Mouse (Mus musculus): ENCODE data around the gene Tmem253. TPM values are rescaled to one million over a fixed set of nuclear protein-coding genes. Genes with fewer than 3 reads are reported as not detected.
"Not testable (repeated sequence)": the region's sequence is repeated elsewhere in the genome, so short reads cannot be mapped to it uniquely, and the experiment has no call there.

Gene Tmem253
- total and polyA plus RNA-seq, 2 experiments from 2014 or later = 0.18 to 0.57 TPM

DNA sequence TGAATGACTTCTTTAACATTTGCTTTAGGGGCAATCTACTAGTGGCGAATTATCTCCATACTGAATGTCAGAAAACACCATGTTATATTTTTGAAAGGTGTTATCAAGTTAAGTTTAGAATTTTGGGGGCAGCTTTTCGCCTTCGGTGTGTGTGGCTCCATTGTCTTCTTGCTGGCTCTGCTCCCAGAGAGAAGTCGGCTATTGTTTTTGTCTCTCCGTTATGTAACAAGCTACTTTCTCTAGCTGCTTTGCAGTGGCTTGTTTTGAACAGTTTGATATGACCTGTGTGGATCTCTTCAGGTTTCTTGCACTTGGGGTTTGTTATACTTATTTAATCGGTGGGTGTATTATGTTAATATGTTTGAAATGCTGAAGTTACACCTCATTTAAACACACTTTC lies 28.0 kb downstream of the Tmem253 start:
- Histone ChIP-seq H3K4me3 (ENCODE audit: low read depth, low read length) (no peak overlapping the region), H3K27me3 (ENCODE audit: control insufficient read depth, insufficient read depth, low read length) (no peaks in the 10 kb centered on the region), H3K27ac (ENCODE audit: low read depth) (no peak overlapping the region), H3K4me1 (ENCODE audit: control insufficient read depth, insufficient read depth) (no peaks in the 10 kb centered on the region), H3K4me2 (ENCODE audit: low read depth, low read length) (no peak overlapping the region), H3K36me3 (replicated peaks; ENCODE audit: control insufficient read depth, insufficient read depth, low read length) (no peaks in the 10 kb centered on the region), H3K9me3 (replicated peaks; ENCODE audit: control insufficient read depth, low read length) (no peaks in the 10 kb centered on the region), H3K9ac (replicated peaks; ENCODE audit: low read depth, low read length) (no peak overlapping the region)
- WGBS = 34% methylated on average over 6 of the region's 6 CpGs
- DNase-seq (ENCODE audit: low spot score) = no peak
- TF ChIP-seq CTCF (IDR thresholded peaks at IDR 0.05; ENCODE audit: low read depth) (no peak), EP300 (IDR thresholded peaks at IDR 0.05; ENCODE audit: low read depth) (no peak)
- ATAC-seq (ENCODE audit: insufficient read depth, low read depth) = no peak

DNA sequence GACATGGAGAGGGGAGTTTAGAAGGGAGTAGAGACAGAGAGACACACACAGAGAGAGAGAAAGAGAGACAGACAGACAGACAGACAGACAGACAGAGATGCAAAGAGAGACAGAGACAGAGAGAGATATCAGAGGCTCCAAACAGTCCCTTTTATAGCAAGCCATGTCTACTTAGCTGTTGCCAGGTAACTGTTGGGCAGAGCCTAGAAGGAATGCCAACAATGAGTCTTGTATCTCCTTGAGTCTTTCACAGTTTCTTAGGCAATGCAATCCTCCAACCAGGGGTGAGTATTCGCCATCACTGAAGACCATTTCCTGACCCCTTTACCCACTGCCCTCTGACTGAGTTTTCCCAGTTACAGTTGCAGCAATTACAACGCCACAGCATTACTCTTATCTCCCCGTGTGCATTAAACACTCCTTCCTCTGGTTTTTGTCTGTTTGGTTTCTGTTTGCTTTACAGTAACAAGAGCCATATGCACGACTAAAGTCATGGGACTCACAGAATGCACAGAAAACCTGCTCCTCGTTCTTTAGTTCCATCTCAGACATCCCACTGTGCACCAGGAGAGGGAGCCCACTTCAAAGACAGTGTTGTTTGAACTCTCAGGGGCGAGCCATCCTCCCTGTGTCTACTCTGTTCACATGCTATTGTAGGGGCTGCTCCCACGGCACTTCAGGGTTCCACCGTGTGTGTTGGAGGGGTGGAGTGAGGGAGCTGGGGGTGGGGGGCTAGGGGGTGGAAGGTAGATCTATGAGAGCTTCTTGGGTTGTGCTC lies 29.6 kb downstream of the Tmem253 start:
- Histone ChIP-seq H3K9ac (replicated peaks; ENCODE audit: low read depth, low read length) (no peak overlapping the region), H3K4me2 (ENCODE audit: low read depth, low read length) (no peak overlapping the region), H3K36me3 (replicated peaks; ENCODE audit: control insufficient read depth, insufficient read depth, low read length) (no peaks in the 10 kb centered on the region), H3K4me1 (ENCODE audit: control insufficient read depth, insufficient read depth) (no peaks in the 10 kb centered on the region), H3K27ac (ENCODE audit: low read depth) (no peak overlapping the region), H3K9me3 (replicated peaks; ENCODE audit: control insufficient read depth, low read length) (no peaks in the 10 kb centered on the region), H3K4me3 (ENCODE audit: low read depth, low read length) (no peak overlapping the region), H3K27me3 (ENCODE audit: control insufficient read depth, insufficient read depth, low read length) (no peaks in the 10 kb centered on the region)
- peak; percentile 27 for DNase-seq (ENCODE audit: low spot score)
- WGBS = 7% methylated on average over 8 of the region's 8 CpGs
- peak; percentile 53; the same call in 1 of the 2 replicates for ATAC-seq (ENCODE audit: insufficient read depth, low read depth)
- peak; percentile 64 for TF ChIP-seq CTCF (IDR thresholded peaks at IDR 0.05; ENCODE audit: low read depth)
- TF ChIP-seq EP300 (IDR thresholded peaks at IDR 0.05; ENCODE audit: low read depth) = no peak

DNA sequence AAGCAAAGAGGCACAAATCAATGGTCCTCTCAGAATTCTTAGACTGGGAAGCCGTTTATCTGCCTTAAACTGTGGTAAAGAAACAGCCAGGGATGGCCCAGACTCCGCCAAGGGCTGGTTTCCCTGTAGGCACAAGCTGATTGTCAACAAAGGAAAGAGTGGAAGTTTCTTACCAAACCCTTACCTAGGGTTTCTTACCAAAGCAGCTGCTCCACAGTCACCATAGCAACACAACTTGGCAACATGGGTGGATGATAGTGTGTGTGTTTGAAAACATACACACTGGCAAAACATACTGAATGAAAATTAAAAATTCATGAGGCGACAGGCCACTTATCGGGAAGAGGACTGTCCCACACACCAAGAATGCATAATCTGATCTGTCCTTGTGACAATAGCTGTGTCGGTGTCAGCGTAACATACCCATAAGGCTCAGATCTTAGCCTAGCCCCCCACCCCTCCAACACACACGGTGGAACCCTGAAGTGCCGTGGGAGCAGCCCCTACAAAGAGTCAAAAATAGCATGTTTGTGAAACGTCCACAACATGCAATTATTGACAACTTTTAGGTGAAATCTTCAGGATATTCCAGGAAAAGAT lies 30.6 kb downstream of the Tmem253 start:
- H3K27me3 ChIP-seq (ENCODE audit: control insufficient read depth, insufficient read depth, low read length) = no peaks in the 10 kb centered on the region
- no peak overlapping the region for H3K9ac ChIP-seq (replicated peaks; ENCODE audit: low read depth, low read length)
- WGBS = 71% methylated on average over 9 of the region's 9 CpGs
- no peak overlapping the region for H3K4me2 ChIP-seq (ENCODE audit: low read depth, low read length)
- no peaks in the 10 kb centered on the region for H3K4me1 ChIP-seq (ENCODE audit: control insufficient read depth, insufficient read depth)
- H3K27ac ChIP-seq (ENCODE audit: low read depth) = no peak overlapping the region
- H3K36me3 ChIP-seq (replicated peaks; ENCODE audit: control insufficient read depth, insufficient read depth, low read length) = no peaks in the 10 kb centered on the region
- ATAC-seq (ENCODE audit: insufficient read depth, low read depth) (no peak), DNase-seq (ENCODE audit: low spot score) (no peak)
- no peak for TF ChIP-seq CTCF (IDR thresholded peaks at IDR 0.05; ENCODE audit: low read depth)
- TF ChIP-seq EP300 (IDR thresholded peaks at IDR 0.05; ENCODE audit: low read depth) = no peak
- no peak overlapping the region for H3K4me3 ChIP-seq (ENCODE audit: low read depth, low read length)
- no peaks in the 10 kb centered on the region for H3K9me3 ChIP-seq (replicated peaks; ENCODE audit: control insufficient read depth, low read length)

- not testable (repeated sequence) for H3K36me3 ChIP-seq (replicated peaks; ENCODE audit: control insufficient read depth, insufficient read depth, low read length)
Observed at GRCm38 (mm10) chr14:52052720-52053119, 37.3 kb downstream of the Tmem253 start.

GRCm38 (mm10) chr14:52059982-52060381 lies 44.5 kb downstream of the Tmem253 start:
- no peak overlapping the region for H3K27ac ChIP-seq (ENCODE audit: low read depth)
- TF ChIP-seq EP300 (IDR thresholded peaks at IDR 0.05; ENCODE audit: low read depth) = no peak
- TF ChIP-seq CTCF (IDR thresholded peaks at IDR 0.05; ENCODE audit: low read depth) = no peak
- no peaks in the 10 kb centered on the region for H3K36me3 ChIP-seq (replicated peaks; ENCODE audit: control insufficient read depth, insufficient read depth, low read length)
- no peaks in the 10 kb centered on the region for H3K4me1 ChIP-seq (ENCODE audit: control insufficient read depth, insufficient read depth)
- no peaks in the 10 kb centered on the region for H3K9me3 ChIP-seq (replicated peaks; ENCODE audit: control insufficient read depth, low read length)
- 49% methylated on average over 4 of the region's 4 CpGs for WGBS
- no peak overlapping the region for H3K4me2 ChIP-seq (ENCODE audit: low read depth, low read length)
- ATAC-seq (ENCODE audit: insufficient read depth, low read depth) (no peak), DNase-seq (ENCODE audit: low spot score) (no peak)
- H3K9ac ChIP-seq (replicated peaks; ENCODE audit: low read depth, low read length) = no peak overlapping the region
- no peaks in the 10 kb centered on the region for H3K27me3 ChIP-seq (ENCODE audit: control insufficient read depth, insufficient read depth, low read length)
- H3K4me3 ChIP-seq (ENCODE audit: low read depth, low read length) = no peak overlapping the region

More at GRCm38 (mm10) chr14:52052720-52053119, 37.3 kb downstream of the Tmem253 start:
- not testable (repeated sequence) for ATAC-seq (ENCODE audit: insufficient read depth, low read depth); H3K4me3 ChIP-seq (ENCODE audit: low read depth, low read length); H3K4me1 ChIP-seq (ENCODE audit: control insufficient read depth, insufficient read depth); H3K9me3 ChIP-seq (replicated peaks; ENCODE audit: control insufficient read depth, low read length); DNase-seq (ENCODE audit: low spot score); H3K4me2 ChIP-seq (ENCODE audit: low read depth, low read length); H3K27ac ChIP-seq (ENCODE audit: low read depth); H3K9ac ChIP-seq (replicated peaks; ENCODE audit: low read depth, low read length); H3K27me3 ChIP-seq (ENCODE audit: control insufficient read depth, insufficient read depth, low read length)
- WGBS = 87% methylated on average over 3 of the region's 3 CpGs
